Mouse (Mus musculus): ENCODE measurements at regions not wholly inside any gene's neighbourhood (a gene's known extent, or its start where the extent isn't known, plus 50 kb on each side); places are given as distances from the start of the nearest gene placed in this dataset.
A peak's percentile ranks its signal among the peaks of the same experiment; 100 is the strongest.

- ATAC-seq (replicated peaks in 1 of 2; ENCODE audit: insufficient read depth in 1 of 2, low FRiP score in 2 of 2, low TSS enrichment in 1 of 2, low read depth in 1 of 2, poor library complexity in 2 of 2, severe bottlenecking in 2 of 2) = no peak
Observed at GRCm38 (mm10) chr5:64739311-64740261, 63.6 kb upstream of the Klf3 start.

GRCm38 (mm10) chr5:64744041-64744440 is 59.1 kb upstream of the Klf3 start:
- no peak for ATAC-seq (replicated peaks in 1 of 2; ENCODE audit: insufficient read depth in 1 of 2, low FRiP score in 2 of 2, low TSS enrichment in 1 of 2, low read depth in 1 of 2, poor library complexity in 2 of 2, severe bottlenecking in 2 of 2)

DNA sequence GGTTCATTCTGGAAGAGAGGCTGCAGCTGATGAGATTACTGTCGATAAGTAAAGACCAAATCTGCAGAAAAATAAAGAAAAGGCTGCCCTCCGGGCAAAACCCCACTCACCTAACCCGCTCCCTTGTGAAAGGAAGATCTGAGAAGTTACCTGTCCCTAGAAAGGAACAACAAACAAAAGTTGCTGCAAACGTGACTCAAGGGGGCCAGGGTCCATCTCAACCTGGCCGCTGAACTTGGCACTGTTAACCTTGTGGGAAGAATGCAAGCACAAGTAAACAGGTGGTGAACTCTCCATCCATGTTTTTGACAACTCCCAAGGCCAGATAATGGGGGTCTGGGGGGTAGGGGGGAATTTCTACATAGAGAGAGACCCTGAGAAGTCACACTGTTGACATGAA is 58.7 kb upstream of the Klf3 start:
- ATAC-seq (replicated peaks in 1 of 2; ENCODE audit: insufficient read depth in 1 of 2, low FRiP score in 2 of 2, low TSS enrichment in 1 of 2, low read depth in 1 of 2, poor library complexity in 2 of 2, severe bottlenecking in 2 of 2) = no peak

- ATAC-seq (replicated peaks in 1 of 2; ENCODE audit: insufficient read depth in 1 of 2, low FRiP score in 2 of 2, low TSS enrichment in 1 of 2, low read depth in 1 of 2, poor library complexity in 2 of 2, severe bottlenecking in 2 of 2) = no peak
Observed at GRCm38 (mm10) chr5:64747461-64747860, 55.7 kb upstream of the Klf3 start.

GRCm38 (mm10) chr5:64749415-64750166 is 53.6 kb upstream of the Klf3 start:
- ATAC-seq (replicated peaks in 1 of 2; ENCODE audit: insufficient read depth in 1 of 2, low FRiP score in 2 of 2, low TSS enrichment in 1 of 2, low read depth in 1 of 2, poor library complexity in 2 of 2, severe bottlenecking in 2 of 2) = no peak

DNA sequence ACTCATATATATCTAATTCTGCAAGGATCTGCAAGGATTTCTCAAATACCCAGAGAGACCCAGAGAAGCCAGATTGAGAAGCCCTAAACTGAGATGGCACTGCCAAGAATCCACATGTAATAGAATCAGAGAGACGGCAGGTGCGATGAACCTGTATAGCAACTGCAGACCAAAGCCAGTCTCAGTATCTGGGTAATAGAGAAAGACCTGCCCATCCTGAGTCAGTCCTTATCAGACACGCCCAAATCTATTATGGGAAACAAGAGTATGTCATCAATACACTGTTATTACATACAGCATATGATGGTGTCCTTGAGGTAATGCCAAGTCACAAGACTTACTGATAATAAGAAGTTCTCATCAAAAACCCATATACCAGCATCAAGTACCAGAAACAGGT is 52.8 kb upstream of the Klf3 start:
- no peak for ATAC-seq (replicated peaks in 1 of 2; ENCODE audit: insufficient read depth in 1 of 2, low FRiP score in 2 of 2, low TSS enrichment in 1 of 2, low read depth in 1 of 2, poor library complexity in 2 of 2, severe bottlenecking in 2 of 2)

DNA sequence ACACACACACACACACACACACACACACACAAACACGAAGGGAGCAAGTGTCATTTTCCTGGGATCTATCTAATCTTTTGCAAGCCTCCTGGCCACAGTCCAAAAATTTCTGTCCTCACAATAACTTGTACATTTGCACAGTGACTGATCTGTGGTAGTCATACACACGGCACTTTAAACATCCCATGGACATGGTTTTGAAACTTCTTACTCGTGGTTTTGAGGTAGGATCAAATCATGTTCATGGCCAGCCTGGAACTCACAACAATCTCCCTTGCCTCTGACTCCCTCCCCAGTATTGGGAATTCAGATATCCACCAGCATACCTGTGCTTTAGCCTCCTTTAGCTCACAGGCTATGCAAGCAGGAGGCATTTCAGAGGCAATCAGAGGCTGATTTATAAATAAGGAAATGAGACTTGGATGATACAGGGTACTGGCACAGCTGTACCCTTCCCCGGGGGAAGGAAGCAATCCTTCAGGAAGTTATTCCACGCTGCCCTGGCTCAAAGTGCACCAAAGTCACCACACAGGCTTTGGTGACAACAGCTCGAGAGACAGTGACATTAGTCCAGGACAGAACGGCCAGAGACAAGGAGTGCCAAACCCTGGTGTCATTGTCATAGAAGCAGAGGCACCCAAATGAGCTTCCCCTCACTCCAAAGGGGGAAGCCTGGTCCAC is 52.1 kb upstream of the Klf3 start:
- ATAC-seq (replicated peaks in 1 of 2; ENCODE audit: insufficient read depth in 1 of 2, low FRiP score in 2 of 2, low TSS enrichment in 1 of 2, low read depth in 1 of 2, poor library complexity in 2 of 2, severe bottlenecking in 2 of 2) = no peak

GRCm38 (mm10) chr5:64753142-64753750 is 49.9 kb upstream of the Klf3 start:
- peak in 1 of 2 experiments; percentile 72; a peak in 2 of 4 replicates for ATAC-seq (replicated peaks in 1 of 2; ENCODE audit: insufficient read depth in 1 of 2, low FRiP score in 2 of 2, low TSS enrichment in 1 of 2, low read depth in 1 of 2, poor library complexity in 2 of 2, severe bottlenecking in 2 of 2)

Data from hematopoietic stem cell, adult 5-6 weeks (primary cell).